30 mouse cellular contexts compared by ENCODE assay signal in the genomic region with DNA sequence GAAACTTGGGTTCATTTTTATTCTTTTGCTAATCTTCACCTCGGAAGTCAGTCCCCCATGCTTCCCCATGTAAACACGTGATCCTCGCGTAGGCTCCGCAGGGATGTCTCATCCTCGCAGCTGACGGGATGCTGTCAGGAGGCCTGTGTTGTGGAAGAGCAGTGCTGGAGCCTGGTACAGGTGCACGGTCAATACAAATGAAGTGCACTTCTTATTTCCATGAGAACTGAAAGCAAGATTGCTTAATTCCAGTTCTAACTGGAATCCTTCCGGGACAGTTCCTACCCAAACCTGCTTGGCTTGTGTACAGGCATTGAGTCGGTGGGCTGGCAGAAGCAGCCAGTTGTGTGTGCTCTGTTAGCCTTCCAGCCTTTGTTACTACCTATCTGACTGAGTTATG.
"Had no signal": no experiment of that assay in that cellular context is flagged by ENCODE, and none has a peak within 500 bp of the region (broad histone marks: within the 10 kb centered on the region; RNA-seq: fewer than 3 reads in every experiment).

No protein-coding gene starts in this region.

- DNase-seq: heart, postnatal 10 days; heart, postnatal 14 days; heart, postnatal 36 days; heart, postnatal 4 days; kidney, adult 11 months; kidney, adult 18-20 months; kidney, adult 2 months; kidney, adult 8-10 months; kidney, adult 9 months; kidney, postnatal 10 days; kidney, postnatal 14 days; kidney, postnatal 25 days; kidney, postnatal 36 days; kidney, postnatal 4 days; layer of hippocampus, adult 9-11 months; layer of hippocampus, postnatal 36 days had no signal

- H3K27ac ChIP-seq: heart, embryonic 13.5 days; heart, embryonic 15.5 days; hindbrain, embryonic 10.5 days; hindbrain, embryonic 12.5 days; hindbrain, embryonic 13.5 days; hindbrain, embryonic 14.5 days; hindbrain, embryonic 15.5 days; hindbrain, postnatal 0 days; intestine, embryonic 15.5 days; kidney, embryonic 15.5 days; kidney, postnatal 0 days; layer of hippocampus, adult 2 months; left cerebral cortex, adult 2 months had no signal

- H3K4me3 ChIP-seq: heart, embryonic 12.5 days; heart, embryonic 13.5 days; heart, embryonic 15.5 days; hindbrain, embryonic 10.5 days; hindbrain, embryonic 12.5 days; hindbrain, embryonic 13.5 days; hindbrain, embryonic 15.5 days; intestine, embryonic 15.5 days; kidney, embryonic 15.5 days; layer of hippocampus, adult 2 months; left cerebral cortex, adult 2 months had no signal
